Mouse (Mus musculus) B cell, adult 2 months (primary cell): ENCODE measurements around the gene Fam110c.
"Not testable (repeated sequence)": the region's sequence is repeated elsewhere in the genome, so short reads cannot be mapped to it uniquely, and the experiment has no call there.

Source experiments
- DNase-seq, 2 experiments: peaks; one replicate each; pipeline ENCODE4 v3.0.0; 2022

Fam110c gene

GRCm38 (mm10) chr12:31073412-31074354 is at the start of gene Fam110c:
Fam110c (plus strand) TSS chr12:31073861.
- DNase-seq = no peak

GRCm38 (mm10) chr12:31026423-31026822 is 47.2 kb upstream of the Fam110c start:
- no peak for DNase-seq

- no peak for DNase-seq
Observed at GRCm38 (mm10) chr12:31052066-31052465, 21.6 kb upstream of the Fam110c start.

GRCm38 (mm10) chr12:31056291-31056864 is 17.3 kb upstream of the Fam110c start:
- DNase-seq = no peak

- no peak for DNase-seq
Observed at GRCm38 (mm10) chr12:31059393-31059853, 14.2 kb upstream of the Fam110c start.

GRCm38 (mm10) chr12:31060245-31060644 is 13.4 kb upstream of the Fam110c start:
- DNase-seq = no peak

GRCm38 (mm10) chr12:31071222-31071621 is 2.4 kb upstream of the Fam110c start:
- DNase-seq = no peak

GRCm38 (mm10) chr12:31074355-31074786 is 710 bp downstream of the Fam110c start:
- not testable (repeated sequence) for DNase-seq

- DNase-seq = no peak
Observed at GRCm38 (mm10) chr12:31074839-31075538, 1.3 kb downstream of the Fam110c start.

GRCm38 (mm10) chr12:31077020-31077419 is 3.4 kb downstream of the Fam110c start:
- DNase-seq = no peak

- no peak for DNase-seq
Observed at GRCm38 (mm10) chr12:31078030-31078429, 4.4 kb downstream of the Fam110c start.

GRCm38 (mm10) chr12:31080352-31080751 is 6.7 kb downstream of the Fam110c start:
- no peak for DNase-seq

GRCm38 (mm10) chr12:31080890-31081554 is 7.4 kb downstream of the Fam110c start:
- no peak for DNase-seq

- no peak for DNase-seq
Observed at GRCm38 (mm10) chr12:31083007-31083406, 9.3 kb downstream of the Fam110c start.

- DNase-seq = no peak
Observed at GRCm38 (mm10) chr12:31083407-31083806, 9.7 kb downstream of the Fam110c start.

- no peak for DNase-seq
Observed at GRCm38 (mm10) chr12:31087060-31087459, 13.4 kb downstream of the Fam110c start.

- DNase-seq = no peak
Observed at GRCm38 (mm10) chr12:31090401-31090800, 16.7 kb downstream of the Fam110c start.

- DNase-seq = no peak
Observed at GRCm38 (mm10) chr12:31090882-31091640, 17.4 kb downstream of the Fam110c start.

GRCm38 (mm10) chr12:31092481-31092880 is 18.8 kb downstream of the Fam110c start:
- DNase-seq = no peak

GRCm38 (mm10) chr12:31097185-31097584 is 23.5 kb downstream of the Fam110c start:
- no peak for DNase-seq

- DNase-seq = no peak
Observed at GRCm38 (mm10) chr12:31101190-31101589, 27.5 kb downstream of the Fam110c start.

- no peak for DNase-seq
Observed at GRCm38 (mm10) chr12:31101821-31102220, 28.2 kb downstream of the Fam110c start.
